Mouse (Mus musculus): ENCODE results near the gene Mitd1. TPM values are rescaled to one million over a fixed set of nuclear protein-coding genes. Genes with fewer than 3 reads are reported as not detected.

Gene Mitd1
- polyA plus RNA-seq (2015; fragmentation: Nextera tagmentation; extraction: Ambion mirVana), result 9.8 and 11.5 TPM in 2 replicates

- Histone ChIP-seq H3K27me3 (replicated peaks) (no peaks in the 10 kb centered on the region), H3K36me3 (peaks cover 21% of the 10 kb centered on the region), H3K27ac (replicated peaks) (peak within 1 kb of the TSS; percentile 83), H3K4me3 (peak within 1 kb of the TSS; percentile 69), H3K9ac (peak within 1 kb of the TSS; percentile 81), H3K9me3 (no peaks in the 10 kb centered on the region), H3K4me2 (peak within 1 kb of the TSS; percentile 74), H3K4me1 (peaks cover 21% of the 10 kb centered on the region)
- WGBS, result under 1% methylated on average over 41 of the region's 41 CpGs
- peak; percentile 78; the same call in 1 of the 2 replicates for ATAC-seq (ENCODE audit: extremely low read depth, insufficient number of reproducible peaks, low FRiP score, low TSS enrichment)
Observed at GRCm38 (mm10) chr1:37890025-37890652, at the start of gene Mitd1, which contains the start of gene Mrpl30. TSS of gene Mitd1 (minus strand) at chr1:37890411. TSS of gene Mrpl30 (plus strand) at chr1:37890477.

- Histone ChIP-seq H3K4me3 (no peak overlapping the region), H3K4me2 (no peak overlapping the region), H3K36me3 (no peaks in the 10 kb centered on the region), H3K27me3 (replicated peaks) (peaks cover 3% of the 10 kb centered on the region; the same call in 1 of the 2 replicates), H3K27ac (replicated peaks) (no peak overlapping the region), H3K9me3 (no peaks in the 10 kb centered on the region), H3K9ac (no peak overlapping the region), H3K4me1 (no peaks in the 10 kb centered on the region)
- ATAC-seq (ENCODE audit: extremely low read depth, insufficient number of reproducible peaks, low FRiP score, low TSS enrichment), result no peak
- WGBS, result 14% methylated on average over 3 of the region's 3 CpGs
Observed at GRCm38 (mm10) chr1:37931806-37932205, 41.6 kb upstream of the Mitd1 start.

GRCm38 (mm10) chr1:37925971-37926370 lies 35.8 kb upstream of the Mitd1 start:
- H3K4me2 ChIP-seq, result no peak overlapping the region
- H3K36me3 ChIP-seq, result no peaks in the 10 kb centered on the region
- H3K27ac ChIP-seq (replicated peaks), result no peak overlapping the region
- 69% methylated on average over 8 of the region's 8 CpGs for WGBS
- no peaks in the 10 kb centered on the region for H3K4me1 ChIP-seq
- no peaks in the 10 kb centered on the region for H3K9me3 ChIP-seq
- H3K4me3 ChIP-seq, result no peak overlapping the region
- ATAC-seq (ENCODE audit: extremely low read depth, insufficient number of reproducible peaks, low FRiP score, low TSS enrichment), result no peak
- H3K27me3 ChIP-seq (replicated peaks), result no peaks in the 10 kb centered on the region
- no peak overlapping the region for H3K9ac ChIP-seq

GRCm38 (mm10) chr1:37922536-37922935 lies 32.3 kb upstream of the Mitd1 start:
- H3K4me3 ChIP-seq, result no peak overlapping the region
- H3K36me3 ChIP-seq, result no peaks in the 10 kb centered on the region
- ATAC-seq (ENCODE audit: extremely low read depth, insufficient number of reproducible peaks, low FRiP score, low TSS enrichment), result no peak
- H3K4me1 ChIP-seq, result peaks cover 4% of the 10 kb centered on the region; the same call in 1 of the 2 replicates
- H3K27me3 ChIP-seq (replicated peaks), result no peaks in the 10 kb centered on the region
- 41% methylated on average over 8 of the region's 8 CpGs for WGBS
- no peak overlapping the region for H3K4me2 ChIP-seq
- H3K9me3 ChIP-seq, result no peaks in the 10 kb centered on the region
- no peak overlapping the region for H3K27ac ChIP-seq (replicated peaks)
- H3K9ac ChIP-seq, result no peak overlapping the region

GRCm38 (mm10) chr1:37918096-37918495 lies 27.9 kb upstream of the Mitd1 start:
- Histone ChIP-seq H3K4me2 (no peak overlapping the region; the same call in 1 of the 2 replicates), H3K27ac (replicated peaks) (no peak overlapping the region)

GRCm38 (mm10) chr1:37917666-37918065 lies 27.5 kb upstream of the Mitd1 start:
- H3K9me3 ChIP-seq, result no peaks in the 10 kb centered on the region
- H3K27ac ChIP-seq (replicated peaks), result no peak overlapping the region
- H3K4me1 ChIP-seq, result peaks cover 5% of the 10 kb centered on the region; the same call in 1 of the 2 replicates
- peaks cover 4% of the 10 kb centered on the region; the same call in 1 of the 2 replicates for H3K27me3 ChIP-seq (replicated peaks)
- H3K4me2 ChIP-seq, result peak overlapping the region; percentile 12; the same call in 1 of the 2 replicates
- H3K36me3 ChIP-seq, result no peaks in the 10 kb centered on the region
- no peak overlapping the region for H3K9ac ChIP-seq
- WGBS, result 35% methylated on average over 13 of the region's 13 CpGs
- ATAC-seq (ENCODE audit: extremely low read depth, insufficient number of reproducible peaks, low FRiP score, low TSS enrichment), result no peak
- no peak overlapping the region for H3K4me3 ChIP-seq

More at GRCm38 (mm10) chr1:37918096-37918495, 27.9 kb upstream of the Mitd1 start:
- Histone ChIP-seq H3K27me3 (replicated peaks) (peaks cover 4% of the 10 kb centered on the region; the same call in 1 of the 2 replicates), H3K4me1 (peaks cover 5% of the 10 kb centered on the region; the same call in 1 of the 2 replicates), H3K9me3 (no peaks in the 10 kb centered on the region), H3K9ac (no peak overlapping the region), H3K4me3 (no peak overlapping the region), H3K36me3 (no peaks in the 10 kb centered on the region)
- ATAC-seq (ENCODE audit: extremely low read depth, insufficient number of reproducible peaks, low FRiP score, low TSS enrichment), result no peak
- 46% methylated on average over 6 of the region's 6 CpGs for WGBS

GRCm38 (mm10) chr1:37916393-37916792 lies 26.2 kb upstream of the Mitd1 start, which contains the start of gene Lyg2:
TSS of gene Lyg2 (minus strand) at chr1:37916493.
- no peak within 1 kb of the TSS for H3K9ac ChIP-seq
- no peaks in the 10 kb centered on the region for H3K9me3 ChIP-seq
- H3K27ac ChIP-seq (replicated peaks), result no peak within 1 kb of the TSS
- H3K4me3 ChIP-seq, result no peak within 1 kb of the TSS
- WGBS, result 63% methylated on average over 5 of the region's 5 CpGs
- ATAC-seq (ENCODE audit: extremely low read depth, insufficient number of reproducible peaks, low FRiP score, low TSS enrichment), result no peak
- H3K27me3 ChIP-seq (replicated peaks), result peaks cover 4% of the 10 kb centered on the region; the same call in 1 of the 2 replicates
- H3K36me3 ChIP-seq, result no peaks in the 10 kb centered on the region
- peaks cover 5% of the 10 kb centered on the region; the same call in 1 of the 2 replicates for H3K4me1 ChIP-seq
- no peak within 1 kb of the TSS for H3K4me2 ChIP-seq

GRCm38 (mm10) chr1:37912751-37913150 lies 22.5 kb upstream of the Mitd1 start:
- no peak overlapping the region for H3K4me2 ChIP-seq
- no peak overlapping the region for H3K27ac ChIP-seq (replicated peaks)
- H3K27me3 ChIP-seq (replicated peaks), result peaks cover 9% of the 10 kb centered on the region; the same call in 1 of the 2 replicates
- 66% methylated on average over 2 of the region's 2 CpGs for WGBS
- H3K9ac ChIP-seq, result no peak overlapping the region
- no peaks in the 10 kb centered on the region for H3K9me3 ChIP-seq
- ATAC-seq (ENCODE audit: extremely low read depth, insufficient number of reproducible peaks, low FRiP score, low TSS enrichment), result no peak
- no peaks in the 10 kb centered on the region for H3K36me3 ChIP-seq
- H3K4me1 ChIP-seq, result peaks cover 3% of the 10 kb centered on the region; the same call in 1 of the 2 replicates
- H3K4me3 ChIP-seq, result no peak overlapping the region

- H3K4me3 ChIP-seq, result no peak overlapping the region
- H3K4me1 ChIP-seq, result peaks cover 7% of the 10 kb centered on the region
- no peaks in the 10 kb centered on the region for H3K9me3 ChIP-seq
- H3K9ac ChIP-seq, result no peak overlapping the region
- no peak for ATAC-seq (ENCODE audit: extremely low read depth, insufficient number of reproducible peaks, low FRiP score, low TSS enrichment)
- peaks cover 22% of the 10 kb centered on the region for H3K36me3 ChIP-seq
- H3K4me2 ChIP-seq, result no peak overlapping the region
- WGBS, result 27% methylated on average over 6 of the region's 6 CpGs
- H3K27me3 ChIP-seq (replicated peaks), result no peaks in the 10 kb centered on the region
- H3K27ac ChIP-seq (replicated peaks), result no peak overlapping the region
Observed at GRCm38 (mm10) chr1:37903178-37903577, 13.0 kb upstream of the Mitd1 start.

GRCm38 (mm10) chr1:37900288-37900687 lies 10.1 kb upstream of the Mitd1 start:
- 44% methylated on average over 6 of the region's 6 CpGs for WGBS
- Histone ChIP-seq H3K9ac (no peak overlapping the region; the same call in 1 of the 2 replicates), H3K27me3 (replicated peaks) (no peaks in the 10 kb centered on the region), H3K4me2 (no peak overlapping the region), H3K9me3 (no peaks in the 10 kb centered on the region), H3K36me3 (peaks cover 51% of the 10 kb centered on the region), H3K27ac (replicated peaks) (peak overlapping the region; percentile 55), H3K4me1 (peaks cover 7% of the 10 kb centered on the region), H3K4me3 (no peak overlapping the region)
- ATAC-seq (ENCODE audit: extremely low read depth, insufficient number of reproducible peaks, low FRiP score, low TSS enrichment), result no peak

GRCm38 (mm10) chr1:37899816-37900215 lies 9.6 kb upstream of the Mitd1 start:
- peaks cover 55% of the 10 kb centered on the region for H3K36me3 ChIP-seq
- H3K4me1 ChIP-seq, result peaks cover 7% of the 10 kb centered on the region
- peak overlapping the region; percentile 10; the same call in 1 of the 2 replicates for H3K9ac ChIP-seq
- no peaks in the 10 kb centered on the region for H3K9me3 ChIP-seq
- ATAC-seq (ENCODE audit: extremely low read depth, insufficient number of reproducible peaks, low FRiP score, low TSS enrichment), result no peak
- WGBS, result 75% methylated on average over 4 of the region's 4 CpGs
- no peak overlapping the region for H3K4me3 ChIP-seq
- H3K4me2 ChIP-seq, result no peak overlapping the region
- H3K27me3 ChIP-seq (replicated peaks), result no peaks in the 10 kb centered on the region
- peak overlapping the region; percentile 55 for H3K27ac ChIP-seq (replicated peaks)
